Mouse (Mus musculus): ENCODE measurements around the gene Rai14.

GRCm38 (mm10) chr15:10635121-10635520 lies 79.3 kb downstream of the Rai14 start:
- TF ChIP-seq MYOD1 (IDR thresholded peaks at IDR 0.05; ENCODE audit: control insufficient read depth in 1 of 3, insufficient read length in 2 of 3, low read depth in 2 of 3) (no peak), USF1 (IDR thresholded peaks at IDR 0.05; ENCODE audit: low read depth) (no peak), E2F4 (IDR thresholded peaks at IDR 0.05; ENCODE audit: insufficient read depth) (no peak), POLR2A (IDR thresholded peaks at IDR 0.05; ENCODE audit: insufficient read length, low read depth) (no peak), MYOG (IDR thresholded peaks at IDR 0.05; ENCODE audit: control insufficient read depth in 1 of 3, insufficient read depth in 1 of 3, insufficient read length in 2 of 3, low read depth in 2 of 3) (no peak), TCF12 (IDR thresholded peaks at IDR 0.05; ENCODE audit: insufficient read depth, poor library complexity, severe bottlenecking) (no peak), POLR2AphosphoS2 (IDR thresholded peaks at IDR 0.05; ENCODE audit: insufficient read length, low read depth) (no peak)
